Mouse (Mus musculus) small intestine, adult 2 months (tissue): ENCODE data around the gene Rbm44. TPM values are rescaled to one million over a fixed set of nuclear protein-coding genes. Genes with fewer than 3 reads are reported as not detected.
A peak's percentile ranks its signal among the peaks of the same experiment; 100 is the strongest.

ENCODE experiments used
- H3K27ac ChIP-seq: fragments of 200-500 bp; 2 replicates; pipeline ENCODE4 v1.5.1; 2012; ENCODE audit warnings: low read depth, low read length, control low read depth, inconsistent platforms; ENCODE audit not compliant: insufficient read depth
- H3K27me3 ChIP-seq: fragments of 200-500 bp; 2 replicates; pipeline ENCODE4 v1.6.1; 2012; ENCODE audit warnings: mild to moderate bottlenecking, moderate library complexity, low read length, inconsistent platforms; ENCODE audit not compliant: control insufficient read depth, insufficient read depth
- H3K36me3 ChIP-seq: fragments of 200-500 bp; 2 replicates; pipeline ENCODE4 v1.6.1; 2012; ENCODE audit warnings: mild to moderate bottlenecking, low read length, control low read depth, inconsistent platforms; ENCODE audit not compliant: control insufficient read depth, insufficient read depth
- H3K4me1 ChIP-seq: fragments of 200-500 bp; 2 replicates; pipeline ENCODE4 v1.6.1; 2012; ENCODE audit warnings: low read length, inconsistent platforms, mixed read lengths; ENCODE audit not compliant: control insufficient read depth, insufficient read depth, insufficient read length
- H3K4me3 ChIP-seq: fragments of 200-500 bp; 2 replicates; pipeline ENCODE4 v1.5.1; 2012; ENCODE audit warnings: low read depth, mild to moderate bottlenecking, control low read depth, inconsistent platforms, low read length, moderate library complexity
- CTCF ChIP-seq: fragments of 200-500 bp; IDR thresholded peaks from 2 replicates; pipeline ENCODE4 v1.5.1; 2012; ENCODE audit warnings: low read depth, mild to moderate bottlenecking, control low read depth, inconsistent platforms, low read length, moderate library complexity, mixed read lengths; ENCODE audit not compliant: insufficient replicate concordance, insufficient read length; ENCODE audit errors: extremely low read depth
- POLR2A ChIP-seq: fragments of 200-500 bp; IDR thresholded peaks from 2 replicates; pipeline ENCODE4 v1.6.1; 2012; ENCODE audit warnings: low read depth, mild to moderate bottlenecking, control low read depth, inconsistent platforms, low read length, moderate library complexity
- WGBS: fragments of 180-500 bp; shearing (Covaris S2); methylation state at CpG from one replicate; pipeline ENCODE4 v1.1.7; 2018; 5-methylcytosine and 5-hydroxymethylcytosine counted together
- polyA plus RNA-seq: library from polyadenylated mRNA; depleted of rRNA; stranded (reverse); fragments of >200 nt; gene quantifications from 2 replicates; pipeline ENCODE4 v1.2.3, GENCODE M21; 2012

Gene Rbm44
- polyA plus RNA-seq, 1 experiment, result not detected

DNA sequence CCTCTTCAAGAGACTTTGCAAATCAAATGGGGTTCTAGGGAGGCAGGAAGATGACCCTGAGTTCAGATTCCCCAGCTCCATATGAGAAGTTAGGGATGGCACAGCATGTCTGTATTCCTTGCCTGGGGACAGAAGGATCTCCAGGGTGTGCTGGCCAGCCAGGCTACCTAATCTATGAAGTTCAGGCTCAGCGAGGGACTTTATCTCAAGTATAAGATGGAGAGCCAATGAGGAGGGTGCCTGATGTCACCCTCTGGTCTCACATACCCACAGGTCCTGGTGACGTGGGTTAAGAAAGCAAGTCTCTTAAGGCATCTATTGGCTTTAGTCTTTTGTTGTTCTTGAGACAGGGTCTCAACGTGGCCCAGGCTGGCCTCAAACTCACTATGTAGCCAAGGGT is 21.4 kb upstream of the Rbm44 start:
- WGBS, result 88% methylated on average over 3 of the region's 3 CpGs
- Histone ChIP-seq H3K27ac (no peak overlapping the region), H3K36me3 (peaks cover 73% of the 10 kb centered on the region), H3K4me3 (no peak overlapping the region), H3K4me1 (no peaks in the 10 kb centered on the region), H3K27me3 (no peaks in the 10 kb centered on the region)
- no peak for TF ChIP-seq CTCF
- no peak for TF ChIP-seq POLR2A

GRCm38 (mm10) chr1:91128849-91129248 is 16.0 kb upstream of the Rbm44 start:
- Histone ChIP-seq H3K36me3 (peaks cover 41% of the 10 kb centered on the region), H3K27ac (no peak overlapping the region), H3K27me3 (no peaks in the 10 kb centered on the region), H3K4me1 (no peaks in the 10 kb centered on the region), H3K4me3 (no peak overlapping the region)
- WGBS, result 89% methylated on average over 4 of the region's 4 CpGs
- TF ChIP-seq CTCF, result peak; percentile 21; the same call in 1 of the 2 replicates
- no peak for TF ChIP-seq POLR2A

GRCm38 (mm10) chr1:91137036-91137435 is 7.9 kb upstream of the Rbm44 start:
- Histone ChIP-seq H3K27ac (no peak overlapping the region), H3K36me3 (no peaks in the 10 kb centered on the region), H3K4me1 (no peaks in the 10 kb centered on the region), H3K27me3 (no peaks in the 10 kb centered on the region), H3K4me3 (no peak overlapping the region)
- 74% methylated on average over 2 of the region's 2 CpGs for WGBS
- TF ChIP-seq CTCF, result no peak
- no peak for TF ChIP-seq POLR2A

GRCm38 (mm10) chr1:91151509-91151908 is 6.6 kb downstream of the Rbm44 start:
- H3K4me1 ChIP-seq, result no peaks in the 10 kb centered on the region
- H3K27ac ChIP-seq, result no peak overlapping the region
- no peaks in the 10 kb centered on the region for H3K27me3 ChIP-seq
- 83% methylated on average over 2 of the region's 2 CpGs for WGBS
- no peak overlapping the region for H3K4me3 ChIP-seq
- TF ChIP-seq CTCF (no peak), POLR2A (no peak)
- no peaks in the 10 kb centered on the region for H3K36me3 ChIP-seq

DNA sequence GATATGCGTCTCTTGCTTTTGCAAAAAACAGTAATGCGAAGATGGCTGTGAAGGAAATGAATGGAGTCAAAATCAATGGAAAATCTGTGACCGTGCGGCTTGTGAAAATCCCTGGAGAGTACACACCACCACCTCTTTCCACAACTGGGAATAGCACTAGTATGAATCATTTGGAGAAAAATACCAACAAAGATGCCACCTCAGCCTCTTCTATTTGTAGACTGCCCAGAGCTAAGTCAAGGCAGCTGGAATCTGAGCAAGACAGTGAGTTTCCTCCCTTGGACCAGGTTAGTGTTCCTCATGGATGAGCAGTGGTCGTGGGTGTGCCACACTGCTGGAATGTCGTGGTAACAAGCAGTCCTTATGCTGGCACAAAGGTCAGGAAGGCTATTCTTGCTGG is 21.9 kb downstream of the Rbm44 start:
- WGBS, result 66% methylated on average over 6 of the region's 6 CpGs
- Histone ChIP-seq H3K27me3 (peaks cover 2% of the 10 kb centered on the region; the same call in 1 of the 2 replicates), H3K36me3 (no peaks in the 10 kb centered on the region), H3K4me1 (no peaks in the 10 kb centered on the region), H3K27ac (no peak overlapping the region), H3K4me3 (no peak overlapping the region)
- no peak for TF ChIP-seq POLR2A
- TF ChIP-seq CTCF, result no peak

DNA sequence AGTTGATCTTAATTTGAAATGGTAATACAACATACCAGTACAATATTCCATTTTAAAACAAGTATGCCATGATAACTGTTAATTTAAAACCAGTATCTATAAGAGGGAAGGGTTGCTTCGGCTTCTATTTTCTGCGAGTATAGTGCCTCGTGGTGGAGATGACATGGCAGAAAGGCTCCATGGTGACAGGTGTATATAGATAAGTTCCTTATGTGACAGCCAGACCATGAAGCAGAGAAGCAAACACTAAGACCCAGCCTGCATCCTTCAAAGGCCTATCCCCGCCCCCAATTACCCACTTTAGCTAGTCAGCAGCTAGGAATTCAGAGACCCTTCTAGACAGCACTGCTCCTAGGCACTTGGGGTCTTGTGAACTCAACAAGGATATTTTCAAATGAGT is 24.3 kb downstream of the Rbm44 start:
- Histone ChIP-seq H3K4me1 (no peaks in the 10 kb centered on the region), H3K27ac (no peak overlapping the region), H3K4me3 (no peak overlapping the region), H3K36me3 (no peaks in the 10 kb centered on the region), H3K27me3 (peaks cover 2% of the 10 kb centered on the region; the same call in 1 of the 2 replicates)
- TF ChIP-seq POLR2A (no peak), CTCF (no peak)
- WGBS, result 79% methylated on average over 4 of the region's 4 CpGs

DNA sequence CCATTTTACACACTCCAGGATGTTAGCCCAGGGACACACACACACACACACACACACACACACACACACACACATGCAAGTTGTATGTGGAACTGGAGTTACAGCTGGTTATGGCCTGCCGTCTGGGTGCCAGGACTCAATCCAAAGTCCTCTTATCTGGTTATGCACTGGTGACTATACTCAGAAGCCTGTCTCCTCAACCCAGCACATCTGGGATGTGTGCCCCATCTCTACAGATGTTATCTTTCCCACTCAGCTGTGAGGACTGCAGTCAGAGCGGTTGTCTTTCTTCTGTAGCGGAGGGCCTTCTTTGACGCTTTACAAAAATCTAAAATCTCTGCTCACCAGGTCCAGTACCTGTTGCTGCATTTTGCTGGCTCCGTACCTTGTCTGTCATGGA is 29.9 kb downstream of the Rbm44 start:
- no peaks in the 10 kb centered on the region; the same call in 1 of the 2 replicates for H3K27me3 ChIP-seq
- H3K27ac ChIP-seq, result no peak overlapping the region
- H3K4me3 ChIP-seq, result no peak overlapping the region
- TF ChIP-seq POLR2A, result no peak
- TF ChIP-seq CTCF, result no peak
- H3K4me1 ChIP-seq, result 0 out of 2 replicates have a peak, but pooled peaks cover 3% of the 10 kb centered on the region
- H3K36me3 ChIP-seq, result no peaks in the 10 kb centered on the region
- 85% methylated on average over 5 of the region's 5 CpGs for WGBS

- Histone ChIP-seq H3K27me3 (peaks cover 5% of the 10 kb centered on the region; the same call in 1 of the 2 replicates), H3K4me3 (no peak overlapping the region), H3K4me1 (peaks cover 6% of the 10 kb centered on the region; the same call in 1 of the 2 replicates), H3K36me3 (no peaks in the 10 kb centered on the region), H3K27ac (no peak overlapping the region)
- TF ChIP-seq POLR2A (no peak), CTCF (no peak)
- 49% methylated on average over 3 of the region's 3 CpGs for WGBS
Measured at GRCm38 (mm10) chr1:91176026-91176425, 31.1 kb downstream of the Rbm44 start.
